Mouse (Mus musculus): ENCODE measurements around the gene Gm11213. TPM values are rescaled to one million over a fixed set of nuclear protein-coding genes. Genes with fewer than 3 reads are reported as not detected.

Gene Gm11213
- total RNA-seq, 2 experiments from 2014 or later, result not detected

Other genes with a start within 250 kb of the Gm11213 start
- gene Orm3, start 249.1 kb downstream of the Gm11213 start, total RNA-seq (2021), result under 1 TPM in 1 of 2 experiments, not detected in 1; 0.38 TPM
- gene Orm2, start 242.8 kb downstream of the Gm11213 start, total RNA-seq (2021), result 1 to 10 TPM in 1 of 2 experiments, not detected in 1; 1.8 TPM
- 1 to 10 TPM; 1.1 to 1.4 TPM for gene Akna, start 201.9 kb downstream of the Gm11213 start, total RNA-seq (2021)
- gene Whrn, start 109.3 kb downstream of the Gm11213 start, total RNA-seq (2021), result 1 to 10 TPM; 2.1 to 2.6 TPM
- gene Atp6v1g1, start 60.5 kb downstream of the Gm11213 start, total RNA-seq (2021), result 100 to 1,000 TPM; 203 to 223 TPM
- 10 to 100 TPM; 10.4 to 12.1 TPM for gene Tmem268, start 46.5 kb downstream of the Gm11213 start, total RNA-seq (2021)
- not detected for gene Tex48, start 17.2 kb upstream of the Gm11213 start, total RNA-seq (2021)
- gene Gm11214, start 58.1 kb upstream of the Gm11213 start, total RNA-seq (2021), result not detected
- gene Tnfsf15, start 139.9 kb upstream of the Gm11213 start, total RNA-seq (2021), result under 1 TPM in 1 of 2 experiments, not detected in 1; 0.08 TPM

Measured in gastrocnemius, postnatal 25 days (tissue).